Mouse (Mus musculus) hindbrain, embryonic 12.5 days (tissue): ENCODE data around the gene Shld2. TPM values are rescaled to one million over a fixed set of nuclear protein-coding genes. Genes with fewer than 3 reads are reported as not detected.

Source experiments
- ATAC-seq: fragments of 200-750 bp; cut with Nextera tagmentation; 2 replicates; pipeline ENCODE4 v1.8.0; 2017; ENCODE audit warnings: moderate TSS enrichment; ENCODE audit not compliant: low FRiP score
- H3K27ac ChIP-seq: fragments of 300-500 bp; sonication (generic); 2 replicates; pipeline ENCODE4 v1.5.1; 2016; ENCODE audit warnings: mild to moderate bottlenecking
- H3K27me3 ChIP-seq: fragments of 300-500 bp; sonication (generic); 2 replicates; pipeline ENCODE4 v1.6.1; 2016; ENCODE audit warnings: mild to moderate bottlenecking
- H3K36me3 ChIP-seq: fragments of 300-500 bp; sonication (generic); 2 replicates; pipeline ENCODE4 v1.6.1; 2016; ENCODE audit warnings: mild to moderate bottlenecking
- H3K4me1 ChIP-seq: fragments of 300-500 bp; sonication (generic); 2 replicates; pipeline ENCODE4 v1.6.1; 2016
- H3K4me2 ChIP-seq: fragments of 300-500 bp; sonication (generic); replicated peaks from 2 replicates; pipeline ENCODE4 v1.6.1; 2016; ENCODE audit warnings: mild to moderate bottlenecking
- H3K4me3 ChIP-seq: fragments of 300-500 bp; sonication (generic); 2 replicates; pipeline ENCODE4 v1.5.1; 2016; ENCODE audit warnings: mild to moderate bottlenecking
- H3K9ac ChIP-seq: fragments of 300-500 bp; sonication (generic); 2 replicates; pipeline ENCODE4 v1.6.1; 2016; ENCODE audit warnings: mild to moderate bottlenecking, moderate library complexity
- H3K9me3 ChIP-seq: fragments of 300-500 bp; sonication (generic); replicated peaks from 2 replicates; pipeline ENCODE4 v1.6.1; 2016; ENCODE audit warnings: mild to moderate bottlenecking
- WGBS: fragments of 180-500 bp; shearing (Covaris S2); methylation state at CpG from one replicate; pipeline ENCODE4 v1.1.7; 2016; 5-methylcytosine and 5-hydroxymethylcytosine counted together
- polyA plus RNA-seq: library from polyadenylated mRNA; unstranded; fragments of >200 nt; fragmentation: Nextera tagmentation; extraction: Ambion mirVana; gene quantifications from 2 replicates; pipeline ENCODE4 v1.2.1, GENCODE M21; 2016

The Shld2 gene
- 8.5 and 9.4 TPM in 2 replicates for polyA plus RNA-seq

GRCm38 (mm10) chr14:34310234-34310965 lies at the start of gene Shld2, which contains the start of gene Glud1:
Gene Shld2 (minus strand): TSS chr14:34310493.
Gene Glud1 (plus strand): TSS chr14:34310727.
- no peaks in the 10 kb centered on the region for H3K27me3 ChIP-seq
- peak within 1 kb of the TSS; percentile 65 for H3K4me2 ChIP-seq
- H3K4me1 ChIP-seq = peaks cover 22% of the 10 kb centered on the region
- under 1% methylated on average over 95 of the region's 100 CpGs for WGBS
- no peaks in the 10 kb centered on the region for H3K36me3 ChIP-seq
- peak within 1 kb of the TSS; percentile 96 for H3K4me3 ChIP-seq
- H3K9me3 ChIP-seq = no peaks in the 10 kb centered on the region
- H3K9ac ChIP-seq = peak within 1 kb of the TSS; percentile 94
- peak; percentile 97 for ATAC-seq
- peak within 1 kb of the TSS; percentile 97 for H3K27ac ChIP-seq

- Histone ChIP-seq H3K4me1 (peaks cover 8% of the 10 kb centered on the region; the same call in 1 of the 2 replicates), H3K4me2 (no peak overlapping the region), H3K9ac (no peak overlapping the region), H3K9me3 (no peaks in the 10 kb centered on the region), H3K27me3 (0 out of 2 replicates have a peak, but pooled peaks cover 4% of the 10 kb centered on the region), H3K36me3 (no peaks in the 10 kb centered on the region), H3K4me3 (no peak overlapping the region), H3K27ac (no peak overlapping the region)
- 50% methylated on average over 5 of the region's 5 CpGs for whole genome bisulfite sequencing
- no peak for ATAC-seq
Observed at GRCm38 (mm10) chr14:34359676-34360244, 49.5 kb upstream of the Shld2 start.

- WGBS = 86% methylated on average over 7 of the region's 7 CpGs
- no peak overlapping the region for H3K4me3 ChIP-seq
- H3K27me3 ChIP-seq = 0 out of 2 replicates have a peak, but pooled peaks cover 4% of the 10 kb centered on the region
- no peak for ATAC-seq
- H3K36me3 ChIP-seq = no peaks in the 10 kb centered on the region
- H3K27ac ChIP-seq = no peak overlapping the region
- no peaks in the 10 kb centered on the region for H3K4me1 ChIP-seq
- H3K4me2 ChIP-seq = no peak overlapping the region
- no peak overlapping the region for H3K9ac ChIP-seq
- no peaks in the 10 kb centered on the region for H3K9me3 ChIP-seq
Observed at GRCm38 (mm10) chr14:34357671-34358455, 47.6 kb upstream of the Shld2 start.

GRCm38 (mm10) chr14:34355301-34355700 lies 45.0 kb upstream of the Shld2 start, which contains the start of gene Fam25c:
Gene Fam25c (minus strand): TSS chr14:34355433.
- Histone ChIP-seq H3K9me3 (no peaks in the 10 kb centered on the region), H3K4me1 (no peaks in the 10 kb centered on the region), H3K4me3 (no peak within 1 kb of the TSS), H3K27me3 (no peaks in the 10 kb centered on the region), H3K9ac (no peak within 1 kb of the TSS), H3K36me3 (no peaks in the 10 kb centered on the region), H3K27ac (no peak within 1 kb of the TSS), H3K4me2 (no peak within 1 kb of the TSS)
- ATAC-seq = no peak
- WGBS = 81% methylated on average over 6 of the region's 6 CpGs

- no peak overlapping the region for H3K4me2 ChIP-seq
- no peaks in the 10 kb centered on the region for H3K36me3 ChIP-seq
- H3K4me1 ChIP-seq = no peaks in the 10 kb centered on the region
- no peaks in the 10 kb centered on the region for H3K27me3 ChIP-seq
- H3K9ac ChIP-seq = no peak overlapping the region
- WGBS = 87% methylated on average over 4 of the region's 4 CpGs
- no peak overlapping the region for H3K27ac ChIP-seq
- no peaks in the 10 kb centered on the region for H3K9me3 ChIP-seq
- ATAC-seq = no peak
- H3K4me3 ChIP-seq = no peak overlapping the region
Observed at GRCm38 (mm10) chr14:34354456-34354855, 44.2 kb upstream of the Shld2 start.

GRCm38 (mm10) chr14:34353326-34353725 lies 43.0 kb upstream of the Shld2 start:
- Histone ChIP-seq H3K27me3 (no peaks in the 10 kb centered on the region), H3K4me1 (no peaks in the 10 kb centered on the region), H3K9me3 (no peaks in the 10 kb centered on the region), H3K4me2 (no peak overlapping the region), H3K4me3 (no peak overlapping the region), H3K27ac (no peak overlapping the region), H3K36me3 (no peaks in the 10 kb centered on the region), H3K9ac (no peak overlapping the region)
- 96% methylated on average over 3 of the region's 3 CpGs for WGBS
- no peak for ATAC-seq

- Histone ChIP-seq H3K27ac (no peak overlapping the region), H3K4me3 (no peak overlapping the region), H3K4me1 (no peaks in the 10 kb centered on the region), H3K9ac (no peak overlapping the region), H3K9me3 (no peaks in the 10 kb centered on the region), H3K27me3 (no peaks in the 10 kb centered on the region), H3K36me3 (no peaks in the 10 kb centered on the region), H3K4me2 (no peak overlapping the region)
- WGBS = 72% methylated on average over 6 of the region's 6 CpGs
- no peak for ATAC-seq
Observed at GRCm38 (mm10) chr14:34352523-34352922, 42.2 kb upstream of the Shld2 start.

GRCm38 (mm10) chr14:34351660-34352059 lies 41.4 kb upstream of the Shld2 start:
- Histone ChIP-seq H3K4me1 (no peaks in the 10 kb centered on the region), H3K9me3 (no peaks in the 10 kb centered on the region), H3K27ac (no peak overlapping the region), H3K36me3 (no peaks in the 10 kb centered on the region), H3K4me3 (no peak overlapping the region), H3K27me3 (no peaks in the 10 kb centered on the region), H3K4me2 (no peak overlapping the region), H3K9ac (no peak overlapping the region)
- ATAC-seq = no peak
- WGBS = 58% methylated on average over 3 of the region's 3 CpGs

GRCm38 (mm10) chr14:34349007-34349406 lies 38.7 kb upstream of the Shld2 start:
- H3K36me3 ChIP-seq = peaks cover 3% of the 10 kb centered on the region
- no peak overlapping the region for H3K27ac ChIP-seq
- no peaks in the 10 kb centered on the region for H3K9me3 ChIP-seq
- no peak overlapping the region for H3K4me3 ChIP-seq
- no peaks in the 10 kb centered on the region for H3K4me1 ChIP-seq
- no peaks in the 10 kb centered on the region for H3K27me3 ChIP-seq
- WGBS = 88% methylated on average over 8 of the region's 8 CpGs
- ATAC-seq = no peak
- H3K4me2 ChIP-seq = no peak overlapping the region
- H3K9ac ChIP-seq = no peak overlapping the region

- ATAC-seq = no peak
- H3K9ac ChIP-seq = no peak overlapping the region
- no peak overlapping the region for H3K4me3 ChIP-seq
- no peaks in the 10 kb centered on the region for H3K9me3 ChIP-seq
- H3K27me3 ChIP-seq = no peaks in the 10 kb centered on the region
- no peaks in the 10 kb centered on the region for H3K4me1 ChIP-seq
- peaks cover 7% of the 10 kb centered on the region for H3K36me3 ChIP-seq
- H3K4me2 ChIP-seq = no peak overlapping the region
- WGBS = 85% methylated on average over 7 of the region's 7 CpGs
- no peak overlapping the region for H3K27ac ChIP-seq
Observed at GRCm38 (mm10) chr14:34348301-34348700, 38.0 kb upstream of the Shld2 start.

- H3K9me3 ChIP-seq = no peaks in the 10 kb centered on the region
- H3K27me3 ChIP-seq = no peaks in the 10 kb centered on the region
- no peak overlapping the region for H3K9ac ChIP-seq
- peaks cover 19% of the 10 kb centered on the region for H3K36me3 ChIP-seq
- 94% methylated on average over 5 of the region's 5 CpGs for WGBS
- no peak overlapping the region for H3K4me2 ChIP-seq
- H3K4me1 ChIP-seq = no peaks in the 10 kb centered on the region
- no peak overlapping the region for H3K27ac ChIP-seq
- H3K4me3 ChIP-seq = no peak overlapping the region
- ATAC-seq = no peak
Observed at GRCm38 (mm10) chr14:34347084-34347483, 36.8 kb upstream of the Shld2 start.
